ENCODE assay signal across 26 mouse cellular contexts in genomic region chr5:98964367-98964766, GRCm38 (mm10).
DNase-seq lines count a peak whose midpoint lies in the region; ATAC-seq and TF ChIP-seq lines count a peak whose summit lies in the region.
"Had no signal": no experiment of that assay in that cellular context is flagged by ENCODE, and none has a peak within 500 bp of the region (broad histone marks: within the 10 kb centered on the region; RNA-seq: fewer than 3 reads in every experiment).

No protein-coding gene starts in this region.

- H3K4me1 ChIP-seq in forebrain, embryonic 12.5 days: peaks cover 7% of the 10 kb centered on the region
- peaks cover 5% of the 10 kb centered on the region for H3K4me1 ChIP-seq in forebrain, embryonic 16.5 days (replicated peaks; ENCODE audit: control insufficient read depth, insufficient read depth, low read length)
- H3K4me1 ChIP-seq in stomach, embryonic 16.5 days (ENCODE audit: control insufficient read depth, insufficient read depth, low read length): no peaks in the 10 kb centered on the region
- H3K4me1 ChIP-seq in stomach, postnatal 0 days (replicated peaks; ENCODE audit: control insufficient read depth, insufficient read depth): no peaks in the 10 kb centered on the region

- no peaks in the 10 kb centered on the region for H3K36me3 ChIP-seq in forebrain, embryonic 12.5 days (replicated peaks)
- no peaks in the 10 kb centered on the region for H3K36me3 ChIP-seq in forebrain, embryonic 16.5 days (ENCODE audit: control insufficient read depth, insufficient read depth)
- no peaks in the 10 kb centered on the region for H3K36me3 ChIP-seq in stomach, embryonic 16.5 days (ENCODE audit: control insufficient read depth, insufficient read depth, low read length)
- no peaks in the 10 kb centered on the region for H3K36me3 ChIP-seq in stomach, postnatal 0 days (ENCODE audit: control insufficient read depth, insufficient read depth, low read length)
- H3K36me3 ChIP-seq: forebrain, embryonic 10.5 days; G1E; heart, embryonic 10.5 days; heart, embryonic 13.5 days had no signal

- no peak overlapping the region for H3K4me2 ChIP-seq in forebrain, embryonic 12.5 days
- no peak overlapping the region for H3K4me2 ChIP-seq in forebrain, embryonic 16.5 days (ENCODE audit: low read length)
- H3K4me2 ChIP-seq in stomach, embryonic 16.5 days (ENCODE audit: low read depth, low read length): no peak overlapping the region
- no peak overlapping the region; the same call in 1 of the 2 replicates for H3K4me2 ChIP-seq in stomach, postnatal 0 days (replicated peaks; ENCODE audit: low read depth)
- H3K4me2 ChIP-seq: heart, embryonic 13.5 days; hindbrain, embryonic 14.5 days had no signal

- WGBS in forebrain, embryonic 12.5 days: 90% methylated on average over 6 of the region's 6 CpGs
- WGBS in forebrain, embryonic 16.5 days: 66% methylated on average over 6 of the region's 6 CpGs
- WGBS in stomach, embryonic 16.5 days: 47% methylated on average over 6 of the region's 6 CpGs
- WGBS in stomach, postnatal 0 days: 39% methylated on average over 6 of the region's 6 CpGs

- 0 out of 2 replicates have a peak overlapping the region, but pooled peaks have one; percentile 9 for H3K27ac ChIP-seq in forebrain, embryonic 12.5 days
- no peak overlapping the region for H3K27ac ChIP-seq in forebrain, embryonic 16.5 days (ENCODE audit: low read length)
- no peak overlapping the region for H3K27ac ChIP-seq in stomach, embryonic 16.5 days (ENCODE audit: low read length)
- no peak overlapping the region for H3K27ac ChIP-seq in stomach, postnatal 0 days (replicated peaks)
- H3K27ac ChIP-seq: forebrain, embryonic 10.5 days; heart, adult 2 months; heart, embryonic 10.5 days; heart, embryonic 13.5 days; hindbrain, embryonic 14.5 days; hindbrain, postnatal 0 days had no signal

- H3K9ac ChIP-seq in forebrain, embryonic 12.5 days: no peak overlapping the region
- no peak overlapping the region for H3K9ac ChIP-seq in forebrain, embryonic 16.5 days (replicated peaks; ENCODE audit: low read depth, low read length)
- no peak overlapping the region for H3K9ac ChIP-seq in stomach, embryonic 16.5 days (ENCODE audit: low read length)
- no peak overlapping the region for H3K9ac ChIP-seq in stomach, postnatal 0 days (ENCODE audit: low read length)
- H3K9ac ChIP-seq: heart, embryonic 13.5 days; hindbrain, embryonic 14.5 days had no signal

- TF ChIP-seq CTCF in stomach, postnatal 0 days (IDR thresholded peaks at IDR 0.05; ENCODE audit: low read depth): no peak

- H3K27me3 ChIP-seq in forebrain, embryonic 12.5 days: no peaks in the 10 kb centered on the region
- no peaks in the 10 kb centered on the region for H3K27me3 ChIP-seq in forebrain, embryonic 16.5 days (replicated peaks; ENCODE audit: control insufficient read depth, insufficient read depth, low read length)
- no peaks in the 10 kb centered on the region for H3K27me3 ChIP-seq in stomach, embryonic 16.5 days (ENCODE audit: control insufficient read depth, insufficient read depth, low read length)
- no peaks in the 10 kb centered on the region for H3K27me3 ChIP-seq in stomach, postnatal 0 days (ENCODE audit: control insufficient read depth, insufficient read depth, low read length)
- H3K27me3 ChIP-seq: CH12.LX; heart, embryonic 13.5 days; Patski had no signal

- TF ChIP-seq EP300 in stomach, postnatal 0 days (optimal IDR thresholded peaks at IDR 0.05): no peak

- intact Hi-C loops in left cerebral cortex, postnatal 4 days (cut with DNase I): no loop called here
- intact Hi-C loops in left cerebral cortex, postnatal 25 days (cut with DNase I): no loop called here

- no peak overlapping the region for H3K4me3 ChIP-seq in forebrain, embryonic 12.5 days (replicated peaks)
- H3K4me3 ChIP-seq in forebrain, embryonic 16.5 days (replicated peaks; ENCODE audit: low read length): no peak overlapping the region
- H3K4me3 ChIP-seq in stomach, embryonic 16.5 days (replicated peaks; ENCODE audit: low read length): no peak overlapping the region
- H3K4me3 ChIP-seq in stomach, postnatal 0 days (ENCODE audit: low read depth, low read length): no peak overlapping the region
- H3K4me3 ChIP-seq: forebrain, embryonic 10.5 days; heart, adult 2 months; heart, embryonic 10.5 days; heart, embryonic 13.5 days had no signal

- DNase-seq in left cerebral cortex, postnatal 4 days: peak; percentile 4
- no peak for DNase-seq in left cerebral cortex, postnatal 25 days (ENCODE audit: low spot score in 2 of 2)
- DNase-seq in stomach, postnatal 0 days (ENCODE audit: low spot score): no peak
- DNase-seq in frontal cortex, adult 2 months (ENCODE audit: extremely low spot score in 1 of 2, low spot score in 1 of 2): no peak
- DNase-seq: adrenal gland, postnatal 10 days; B cell, adult 2 months; cerebellum, adult 11 months; cerebellum, adult 2 months; cerebellum, adult 9-11 months; cerebellum, postnatal 25 days; gastrocnemius, postnatal 10 days; gastrocnemius, postnatal 36 days; heart, adult 2 months; heart, postnatal 14 days; heart, postnatal 4 days had no signal

- H3K9me3 ChIP-seq in forebrain, embryonic 12.5 days: no peaks in the 10 kb centered on the region
- H3K9me3 ChIP-seq in forebrain, embryonic 16.5 days (ENCODE audit: control insufficient read depth, low read length): no peaks in the 10 kb centered on the region
- H3K9me3 ChIP-seq in stomach, embryonic 16.5 days (replicated peaks; ENCODE audit: control insufficient read depth, low read length): no peaks in the 10 kb centered on the region
- no peaks in the 10 kb centered on the region for H3K9me3 ChIP-seq in stomach, postnatal 0 days (ENCODE audit: control insufficient read depth, low read length)
- H3K9me3 ChIP-seq: forebrain, embryonic 10.5 days; heart, embryonic 10.5 days; heart, embryonic 13.5 days had no signal

- ATAC-seq in forebrain, embryonic 12.5 days (ENCODE audit: low FRiP score): no peak
- no peak for ATAC-seq in forebrain, embryonic 16.5 days
- ATAC-seq in stomach, embryonic 16.5 days (ENCODE audit: insufficient read depth, low FRiP score): peak; percentile 69
- no peak for ATAC-seq in stomach, postnatal 0 days (ENCODE audit: low FRiP score, low TSS enrichment)
- ATAC-seq: hindbrain, postnatal 0 days; Patski had no signal
